Mouse (Mus musculus) natural killer cell, adult 2 months (primary cell): Measurements from ENCODE around the gene Cdh18.

Source experiments
- DNase-seq, 2 experiments: peaks; one replicate each; pipeline ENCODE4 v3.0.0; 2022; ENCODE audit warnings: low spot score in 2 of 2

The Cdh18 gene

GRCm38 (mm10) chr15:23455344-23455743, 906.5 kb downstream of the Cdh18 start:
- DNase-seq: no peak

- DNase-seq: no peak
These were observed 908.6 kb downstream of the Cdh18 start for GRCm38 (mm10) chr15:23457401-23457800.

DNA sequence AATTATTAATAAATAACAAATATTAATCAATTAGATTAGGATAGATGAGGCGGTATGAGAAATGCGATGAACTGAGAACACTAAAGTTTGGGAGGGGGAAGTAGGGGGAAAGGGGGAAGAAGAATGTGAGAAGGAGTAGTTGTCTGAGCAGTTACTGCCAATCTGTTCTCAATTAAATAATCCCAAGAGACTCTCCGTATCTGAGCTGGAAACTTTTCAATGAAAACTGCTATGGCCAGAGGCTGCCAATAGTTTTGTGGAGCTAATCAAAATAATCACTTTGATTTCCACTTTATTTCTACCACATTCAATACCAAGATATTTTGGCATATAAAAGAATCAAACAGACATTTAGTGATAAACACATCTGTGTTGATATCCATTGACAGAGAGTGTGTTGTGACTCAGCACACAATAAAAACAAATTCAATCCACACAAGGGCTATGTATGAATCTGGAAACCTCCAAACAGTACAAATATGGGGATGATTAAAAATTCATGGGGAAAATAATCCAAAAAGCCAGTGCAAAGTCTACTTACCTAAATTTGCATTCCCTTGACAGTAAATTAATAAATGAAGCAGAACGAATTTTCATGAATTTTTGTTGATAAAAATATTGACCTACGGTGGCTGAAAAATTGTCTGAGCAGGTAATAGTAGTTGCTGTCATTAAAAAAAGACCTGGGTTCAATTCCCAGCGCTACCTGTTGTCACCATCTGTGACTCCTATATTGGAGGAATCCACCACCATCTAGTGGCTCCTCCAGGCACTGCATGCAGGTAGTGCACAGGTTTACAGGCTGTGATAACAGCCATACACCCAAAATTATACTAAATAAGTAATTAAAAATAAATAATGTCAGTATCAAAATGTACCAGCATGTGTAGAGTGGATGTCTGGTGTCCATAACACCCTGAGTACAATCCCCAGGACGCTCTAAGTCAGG, 922.0 kb downstream of the Cdh18 start:
- DNase-seq: no peak

DNA sequence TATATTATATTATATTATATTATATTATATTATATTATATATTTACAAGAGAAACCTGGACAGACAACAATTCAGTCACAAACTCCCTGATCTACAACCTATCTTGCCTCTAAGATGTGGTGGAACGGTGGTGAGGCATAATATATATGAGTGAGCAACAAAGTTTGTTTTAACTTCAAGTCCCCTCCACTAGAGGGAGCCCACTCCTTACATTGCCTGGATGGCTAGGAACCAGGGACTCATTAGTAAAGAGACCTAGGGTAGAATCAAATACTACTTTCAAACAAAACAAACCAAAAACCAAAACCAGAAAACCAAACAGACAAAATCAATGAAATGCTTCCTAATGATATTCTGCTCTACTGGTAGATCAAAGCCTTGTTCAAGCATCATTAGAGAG, 937.5 kb downstream of the Cdh18 start:
- no peak for DNase-seq

- no peak for DNase-seq
These were observed 957.7 kb downstream of the Cdh18 start for GRCm38 (mm10) chr15:23506480-23506879.

DNA sequence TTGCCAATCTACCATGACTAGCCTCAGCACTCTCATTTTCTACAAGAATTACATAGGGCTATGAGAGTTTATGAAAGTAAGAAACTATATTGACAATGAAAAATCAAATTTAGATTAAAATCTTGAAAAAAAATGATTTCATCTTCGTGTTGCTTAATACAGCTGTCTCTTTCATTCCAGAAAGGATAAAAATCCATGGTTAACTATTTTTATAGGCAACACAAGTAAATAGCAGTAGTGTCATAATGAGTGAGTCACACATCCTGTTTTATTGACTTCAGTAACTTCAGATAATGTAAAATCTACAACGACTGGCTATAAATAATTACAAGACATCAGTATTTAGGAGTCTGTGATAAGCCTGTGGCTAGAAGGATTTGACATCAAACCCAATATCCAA, 960.9 kb downstream of the Cdh18 start:
- DNase-seq: no peak

- DNase-seq: no peak
These were observed 967.0 kb downstream of the Cdh18 start for GRCm38 (mm10) chr15:23515786-23516185.

DNA sequence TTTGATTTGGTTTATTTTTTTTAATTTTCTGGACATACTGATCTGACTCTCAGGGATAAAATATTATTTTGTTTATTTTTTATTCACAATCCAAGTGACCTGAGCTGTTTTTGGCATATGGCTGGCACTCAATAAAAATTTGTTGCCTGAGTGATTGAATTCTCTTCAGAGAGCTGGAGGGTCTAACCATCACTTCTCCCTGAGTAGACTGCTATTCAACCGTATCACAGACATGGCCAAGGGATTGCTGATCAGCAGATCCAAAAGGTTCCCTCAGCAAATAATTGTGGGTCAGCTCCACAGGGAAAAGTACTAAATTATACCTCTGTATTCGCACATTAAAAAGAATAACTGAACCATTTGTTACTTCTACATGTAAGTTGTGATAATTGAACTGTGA, 969.3 kb downstream of the Cdh18 start:
- DNase-seq: no peak
